ENCODE assay signal across 9 mouse cellular contexts in the genomic region with DNA sequence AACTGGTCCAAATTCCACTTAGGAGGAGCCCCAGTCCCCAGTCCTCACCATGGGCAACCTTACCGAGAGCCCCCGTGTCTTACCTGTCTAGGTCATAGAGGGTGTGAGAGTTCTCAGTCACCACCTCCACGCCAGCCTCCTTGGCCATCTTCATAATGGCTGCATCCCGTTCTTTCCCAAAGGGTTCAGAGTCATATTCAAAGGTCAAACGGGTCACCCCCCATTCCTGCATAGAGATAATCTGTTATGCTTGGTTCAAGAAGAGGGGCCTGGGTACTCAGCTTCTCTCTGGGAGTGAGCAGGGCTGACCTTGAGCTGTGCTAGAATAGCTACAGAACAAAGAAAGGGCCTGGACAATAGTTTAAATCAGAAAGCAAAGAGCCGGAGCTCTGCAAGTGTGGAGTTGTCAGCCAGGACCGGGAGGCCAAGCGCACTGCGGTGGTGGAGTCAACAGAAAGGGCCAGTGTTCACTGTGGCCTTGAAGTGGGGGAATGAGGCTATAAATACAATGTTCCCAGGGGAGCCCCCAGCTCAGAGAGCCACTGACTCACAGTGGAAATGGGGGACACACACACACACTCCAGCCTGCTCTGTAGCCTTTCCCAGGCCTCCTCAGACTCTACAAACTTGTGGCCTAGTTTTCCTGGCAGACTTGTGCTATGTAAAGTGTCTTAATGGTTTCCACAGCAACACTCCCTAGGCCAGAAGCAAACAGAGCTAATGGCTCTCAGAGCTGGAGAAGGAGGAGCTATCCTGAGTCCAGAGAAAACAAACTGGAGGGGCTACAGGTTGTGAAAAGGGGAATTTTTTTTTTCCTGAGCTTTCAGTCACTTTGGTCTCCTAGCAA. TPM values are rescaled to one million over a fixed set of nuclear protein-coding genes. Genes with fewer than 3 reads are reported as not detected.
DNase-seq lines count a peak whose midpoint lies in the region; ATAC-seq and TF ChIP-seq lines count a peak whose summit lies in the region.
"Had no signal": no experiment of that assay in that cellular context is flagged by ENCODE, and none has a peak within 500 bp of the region (broad histone marks: within the 10 kb centered on the region; RNA-seq: fewer than 3 reads in every experiment).

No protein-coding gene starts in this region.

- no peak overlapping the region for H3K4me3 ChIP-seq in forebrain, embryonic 14.5 days (ENCODE audit: low read depth, low read length)
- H3K4me3 ChIP-seq in limb, embryonic 14.5 days (replicated peaks; ENCODE audit: low read length): no peak overlapping the region
- no peak overlapping the region for H3K4me3 ChIP-seq in neural tube, embryonic 14.5 days (ENCODE audit: low read depth, low read length)

- H3K9me3 ChIP-seq in forebrain, embryonic 14.5 days (replicated peaks; ENCODE audit: control insufficient read depth, low read length): no peaks in the 10 kb centered on the region
- no peaks in the 10 kb centered on the region for H3K9me3 ChIP-seq in limb, embryonic 14.5 days (ENCODE audit: control insufficient read depth, low read length)
- no peaks in the 10 kb centered on the region for H3K9me3 ChIP-seq in neural tube, embryonic 14.5 days (ENCODE audit: control insufficient read depth, low read length)

- peaks cover 30% of the 10 kb centered on the region for H3K4me1 ChIP-seq in forebrain, embryonic 14.5 days (ENCODE audit: control insufficient read depth, insufficient read depth, low read length)
- peaks cover 44% of the 10 kb centered on the region for H3K4me1 ChIP-seq in limb, embryonic 14.5 days (ENCODE audit: control insufficient read depth, insufficient read depth, low read length)
- peaks cover 21% of the 10 kb centered on the region; the same call in 1 of the 2 replicates for H3K4me1 ChIP-seq in neural tube, embryonic 14.5 days (ENCODE audit: control insufficient read depth, insufficient read depth, low read length)

- 52% methylated on average over 9 of the region's 9 CpGs for WGBS in forebrain, embryonic 14.5 days
- 74% methylated on average over 9 of the region's 9 CpGs for WGBS in limb, embryonic 14.5 days
- 44% methylated on average over 9 of the region's 9 CpGs for WGBS in neural tube, embryonic 14.5 days

- peak; percentile 78 for ATAC-seq in forebrain, embryonic 14.5 days
- peak; percentile 84 for ATAC-seq in limb, embryonic 14.5 days (ENCODE audit: low FRiP score, low read depth)
- peak; percentile 82 for ATAC-seq in neural tube, embryonic 14.5 days (ENCODE audit: low read depth)

- no peak for TF ChIP-seq POLR2A in limb, embryonic 14.5 days (IDR thresholded peaks at IDR 0.05; ENCODE audit: borderline replicate concordance, extremely low read depth, insufficient read depth, insufficient read length)

- no peak overlapping the region for H3K4me2 ChIP-seq in forebrain, embryonic 14.5 days (ENCODE audit: low read length)
- 0 out of 2 replicates have a peak overlapping the region, but pooled peaks have one; percentile 9 for H3K4me2 ChIP-seq in limb, embryonic 14.5 days (replicated peaks; ENCODE audit: low read depth, low read length, severe bottlenecking)
- H3K4me2 ChIP-seq in neural tube, embryonic 14.5 days (ENCODE audit: low read depth, low read length): no peak overlapping the region

- peak; percentile 79 to 90 for DNase-seq in adrenal gland, adult (ENCODE audit: inconsistent age in 2 of 2, low spot score in 1 of 2)
- DNase-seq in adrenal gland, postnatal 4 days (ENCODE audit: low spot score in 2 of 2): no peak
- DNase-seq in adipocyte (ENCODE audit: low spot score): peak; percentile 97
- DNase-seq in forebrain, embryonic 14.5 days (ENCODE audit: low spot score): peak; percentile 89
- peak; percentile 50 to 70 for DNase-seq in heart, postnatal 36 days
- peak; percentile 82 for DNase-seq in limb, embryonic 14.5 days (ENCODE audit: low spot score)
- no peak for DNase-seq in spleen, postnatal 36 days (ENCODE audit: low spot score in 2 of 2)

- intact Hi-C loops in heart, postnatal 36 days (cut with DNase I): no loop called here

- no peaks in the 10 kb centered on the region for H3K27me3 ChIP-seq in forebrain, embryonic 14.5 days (replicated peaks; ENCODE audit: control insufficient read depth, insufficient read depth, low read length)
- no peaks in the 10 kb centered on the region for H3K27me3 ChIP-seq in limb, embryonic 14.5 days (ENCODE audit: control insufficient read depth, insufficient read depth, low read length)
- H3K27me3 ChIP-seq in neural tube, embryonic 14.5 days (ENCODE audit: control insufficient read depth, insufficient read depth, low read length): no peaks in the 10 kb centered on the region

- H3K27ac ChIP-seq in forebrain, embryonic 14.5 days (ENCODE audit: low read depth, low read length): peak overlapping the region; percentile 70
- peak overlapping the region; percentile 87 for H3K27ac ChIP-seq in limb, embryonic 14.5 days (replicated peaks; ENCODE audit: low read depth, low read length)
- H3K27ac ChIP-seq in neural tube, embryonic 14.5 days (ENCODE audit: low read depth, low read length): peak overlapping the region; percentile 58
- H3K27ac ChIP-seq: liver, embryonic 14.5 days had no signal

- H3K36me3 ChIP-seq in forebrain, embryonic 14.5 days (ENCODE audit: control insufficient read depth, insufficient read depth, low read length): peaks cover 50% of the 10 kb centered on the region
- peaks cover 63% of the 10 kb centered on the region for H3K36me3 ChIP-seq in limb, embryonic 14.5 days (ENCODE audit: control insufficient read depth, insufficient read depth, low read length)
- H3K36me3 ChIP-seq in neural tube, embryonic 14.5 days (ENCODE audit: control insufficient read depth, insufficient read depth, low read length): peaks cover 25% of the 10 kb centered on the region

- H3K9ac ChIP-seq in forebrain, embryonic 14.5 days (ENCODE audit: low read length): no peak overlapping the region
- H3K9ac ChIP-seq in limb, embryonic 14.5 days (ENCODE audit: low read depth, low read length, severe bottlenecking): no peak overlapping the region
- no peak overlapping the region for H3K9ac ChIP-seq in neural tube, embryonic 14.5 days (replicated peaks; ENCODE audit: low read depth, low read length)
- H3K9ac ChIP-seq: liver, embryonic 14.5 days had no signal

RNA-seq across cellular contexts. Expression of a gene that starts 9.2 kb away (rescaled TPM):
- total RNA-seq in adrenal gland, postnatal 4 days (2021): 10 to 100 TPM; 58.6 to 65.8 TPM
- 16.1 and 24.6 TPM in 2 replicates for polyA plus RNA-seq in forebrain, embryonic 14.5 days (2014; fragmentation: Nextera tagmentation; extraction: Ambion mirVana)
- total RNA-seq in heart, postnatal 36 days (2021): 10 to 100 TPM; 21.8 to 33.4 TPM
- 27.2 and 33.5 TPM in 2 replicates for polyA plus RNA-seq in limb, embryonic 14.5 days (2012; rRNA removed)
- 30.2 and 34.8 TPM in 2 replicates for polyA plus RNA-seq in limb, embryonic 14.5 days (2014; fragmentation: Nextera tagmentation; extraction: Ambion mirVana)
- 41.7 and 43.5 TPM in 2 replicates for polyA plus RNA-seq in neural tube, embryonic 14.5 days (2014; fragmentation: Nextera tagmentation; extraction: Ambion mirVana)

RNA-seq across cellular contexts. Expression of a gene that starts 23.6 kb away (rescaled TPM):
- total RNA-seq in adrenal gland, postnatal 4 days (2021): 10 to 100 TPM; 48.9 to 52.3 TPM
- 49.3 and 54.5 TPM in 2 replicates for polyA plus RNA-seq in forebrain, embryonic 14.5 days (2014; fragmentation: Nextera tagmentation; extraction: Ambion mirVana)
- 1 to 10 TPM; 4.6 to 4.8 TPM for total RNA-seq in heart, postnatal 36 days (2021)
- 42.5 and 54.8 TPM in 2 replicates for polyA plus RNA-seq in limb, embryonic 14.5 days (2012; rRNA removed)
- polyA plus RNA-seq in limb, embryonic 14.5 days (2014; fragmentation: Nextera tagmentation; extraction: Ambion mirVana): 12.9 and 13.8 TPM in 2 replicates
- 51.8 and 64.3 TPM in 2 replicates for polyA plus RNA-seq in neural tube, embryonic 14.5 days (2014; fragmentation: Nextera tagmentation; extraction: Ambion mirVana)

RNA-seq across cellular contexts. Expression of a gene that starts 35.7 kb away (rescaled TPM):
- total RNA-seq in adrenal gland, postnatal 4 days (2021): 10 to 100 TPM; 22.7 to 23.7 TPM
- 8.7 and 11.3 TPM in 2 replicates for polyA plus RNA-seq in forebrain, embryonic 14.5 days (2014; fragmentation: Nextera tagmentation; extraction: Ambion mirVana)
- 1 to 10 TPM; 5.8 to 7.5 TPM for total RNA-seq in heart, postnatal 36 days (2021)
- 16.1 and 24.1 TPM in 2 replicates for polyA plus RNA-seq in limb, embryonic 14.5 days (2012; rRNA removed)
- 14.3 and 15.1 TPM in 2 replicates for polyA plus RNA-seq in limb, embryonic 14.5 days (2014; fragmentation: Nextera tagmentation; extraction: Ambion mirVana)
- 15.5 and 16.4 TPM in 2 replicates for polyA plus RNA-seq in neural tube, embryonic 14.5 days (2014; fragmentation: Nextera tagmentation; extraction: Ambion mirVana)

RNA-seq across cellular contexts. Expression of a gene that starts 42.3 kb away (rescaled TPM):
- total RNA-seq in adrenal gland, postnatal 4 days (2021): 10 to 100 TPM; 13.8 to 13.9 TPM
- 3.2 and 3.7 TPM in 2 replicates for polyA plus RNA-seq in forebrain, embryonic 14.5 days (2014; fragmentation: Nextera tagmentation; extraction: Ambion mirVana)
- total RNA-seq in heart, postnatal 36 days (2021): 1 to 10 TPM; 1.7 TPM
- polyA plus RNA-seq in limb, embryonic 14.5 days (2012; rRNA removed): 3.1 and 3.5 TPM in 2 replicates
- polyA plus RNA-seq in limb, embryonic 14.5 days (2014; fragmentation: Nextera tagmentation; extraction: Ambion mirVana): 1.7 and 2.4 TPM in 2 replicates
- polyA plus RNA-seq in neural tube, embryonic 14.5 days (2014; fragmentation: Nextera tagmentation; extraction: Ambion mirVana): 3.9 and 4.2 TPM in 2 replicates

RNA-seq across cellular contexts. Expression of a gene that starts 50.0 kb away (rescaled TPM):
- total RNA-seq in adrenal gland, postnatal 4 days (2021): 10 to 100 TPM in 1 of 2 experiments, 1 to 10 TPM in 1; 4.7 to 12.0 TPM
- polyA plus RNA-seq in forebrain, embryonic 14.5 days (2014; fragmentation: Nextera tagmentation; extraction: Ambion mirVana): 0.99 and 1.5 TPM in 2 replicates
- not detected for total RNA-seq in heart, postnatal 36 days (2021)
- polyA plus RNA-seq in limb, embryonic 14.5 days (2012; rRNA removed): 32.7 and 41.1 TPM in 2 replicates
- polyA plus RNA-seq in limb, embryonic 14.5 days (2014; fragmentation: Nextera tagmentation; extraction: Ambion mirVana): 15.0 and 16.3 TPM in 2 replicates
- 0.97 and 2.2 TPM in 2 replicates for polyA plus RNA-seq in neural tube, embryonic 14.5 days (2014; fragmentation: Nextera tagmentation; extraction: Ambion mirVana)

Comparison
In these comparisons a context has a peak if more than half of its experiments do, and no peak if none do; other contexts are left out.
1. DNase-seq: peak in adrenal gland, adult (2 of 2), adipocyte (single experiment), forebrain, embryonic 14.5 days (single experiment), heart, postnatal 36 days (2 of 2) and limb, embryonic 14.5 days (single experiment); none in adrenal gland, postnatal 4 days (0 of 2) and spleen, postnatal 36 days (0 of 2).
2. Peak in every context shown above with its lines, with median percentiles within 50 percentile points of each other: ATAC-seq and H3K27ac ChIP-seq.